Mouse (Mus musculus) liver, postnatal 0 days (tissue): Measurements from ENCODE around the gene Scml4. TPM values are rescaled to one million over a fixed set of nuclear protein-coding genes. Genes with fewer than 3 reads are reported as not detected.

Experiments used
- ATAC-seq: fragments of 200-750 bp; cut with Nextera tagmentation; 2 replicates; pipeline ENCODE4 v1.8.0; 2017; ENCODE audit warnings: mild to moderate bottlenecking, moderate library complexity
- DNase-seq: peaks from one replicate; pipeline ENCODE4 v3.0.0-alpha.2; 2016
- H3K27ac ChIP-seq: fragments of 300-500 bp; sonication (generic); 2 replicates; pipeline ENCODE4 v1.5.1; 2014; ENCODE audit warnings: antibody characterized with exemption, moderate library complexity, mild to moderate bottlenecking, low read depth
- H3K27me3 ChIP-seq: fragments of 300-500 bp; sonication (generic); 2 replicates; pipeline ENCODE4 v1.6.1; 2014; ENCODE audit warnings: low read length, control low read depth, mixed read lengths; ENCODE audit not compliant: insufficient read depth
- H3K36me3 ChIP-seq: fragments of 300-500 bp; sonication (generic); replicated peaks from 2 replicates; pipeline ENCODE4 v1.6.1; 2014; ENCODE audit warnings: mild to moderate bottlenecking, control low read depth, low read length, moderate library complexity, mixed read lengths; ENCODE audit not compliant: insufficient read depth
- H3K4me1 ChIP-seq: fragments of 300-500 bp; sonication (generic); 2 replicates; pipeline ENCODE4 v1.6.1; 2014; ENCODE audit warnings: antibody characterized with exemption, mild to moderate bottlenecking, control low read depth; ENCODE audit not compliant: insufficient read depth
- H3K4me2 ChIP-seq: fragments of 300-500 bp; sonication (generic); 2 replicates; pipeline ENCODE4 v1.6.1; 2014; ENCODE audit warnings: low read depth, mild to moderate bottlenecking, low read length, moderate library complexity, mixed read lengths
- H3K4me3 ChIP-seq: fragments of 300-500 bp; sonication (generic); 2 replicates; pipeline ENCODE4 v1.5.1; 2014; ENCODE audit warnings: low read depth, low read length
- H3K9ac ChIP-seq: fragments of 300-500 bp; sonication (generic); replicated peaks from 2 replicates; pipeline ENCODE4 v1.6.1; 2014; ENCODE audit warnings: mild to moderate bottlenecking, moderate library complexity
- H3K9me3 ChIP-seq: fragments of 300-500 bp; sonication (generic); 2 replicates; pipeline ENCODE4 v1.6.1; 2016; ENCODE audit warnings: mild to moderate bottlenecking, control low read depth, low read length, mixed read lengths
- CTCF ChIP-seq: sonication (generic); IDR thresholded peaks from 2 replicates; pipeline ENCODE4 v1.5.1; 2016; ENCODE audit warnings: antibody characterized with exemption, low read depth
- EP300 ChIP-seq: IDR thresholded peaks from 2 replicates; pipeline ENCODE4 v1.6.1; 2016; ENCODE audit warnings: antibody characterized with exemption, low read depth, mild to moderate bottlenecking
- WGBS: fragments of 180-500 bp; shearing (Covaris S2); extraction: QIAGEN DNeasy Blood & Tissue Kit; methylation state at CpG from one replicate; pipeline ENCODE4 v1.1.7; 2014; ENCODE audit not compliant: insufficient replicate concordance; 5-methylcytosine and 5-hydroxymethylcytosine counted together
- polyA plus RNA-seq: library from polyadenylated mRNA; unstranded; fragments of >200 nt; fragmentation: Nextera tagmentation; extraction: Ambion mirVana; gene quantifications from 2 replicates; pipeline ENCODE4 v1.2.1, GENCODE M21; 2015

The Scml4 gene
- polyA plus RNA-seq, 1 experiment from 2014 or later, result 0.43 TPM

DNA sequence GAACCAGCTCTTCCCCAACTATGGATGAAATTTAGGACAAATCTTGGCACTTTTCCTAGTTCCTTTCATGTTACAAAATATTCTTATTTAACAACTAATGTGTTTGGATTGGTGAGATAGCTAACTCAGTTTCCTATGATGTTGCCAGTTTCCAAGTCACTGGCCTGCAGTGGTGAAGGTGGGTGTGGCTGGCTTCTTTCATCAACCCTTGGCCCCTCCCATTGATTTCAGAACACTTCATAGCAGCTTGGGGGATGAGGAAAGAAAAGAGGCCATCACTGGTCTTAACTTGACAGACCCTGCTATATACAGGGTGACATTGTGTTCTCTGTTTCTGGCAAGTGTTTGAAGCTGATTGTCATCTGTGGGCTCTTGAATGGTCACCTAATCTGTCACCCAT lies 76.0 kb downstream of the Scml4 start:
- Histone ChIP-seq H3K4me2 (no peak overlapping the region), H3K27ac (no peak overlapping the region), H3K27me3 (no peaks in the 10 kb centered on the region), H3K9me3 (no peaks in the 10 kb centered on the region), H3K4me1 (peaks cover 5% of the 10 kb centered on the region; the same call in 1 of the 2 replicates), H3K4me3 (no peak overlapping the region), H3K9ac (no peak overlapping the region), H3K36me3 (no peaks in the 10 kb centered on the region)
- ATAC-seq (no peak), DNase-seq (no peak)
- no peak for TF ChIP-seq CTCF
- TF ChIP-seq EP300, result no peak

DNA sequence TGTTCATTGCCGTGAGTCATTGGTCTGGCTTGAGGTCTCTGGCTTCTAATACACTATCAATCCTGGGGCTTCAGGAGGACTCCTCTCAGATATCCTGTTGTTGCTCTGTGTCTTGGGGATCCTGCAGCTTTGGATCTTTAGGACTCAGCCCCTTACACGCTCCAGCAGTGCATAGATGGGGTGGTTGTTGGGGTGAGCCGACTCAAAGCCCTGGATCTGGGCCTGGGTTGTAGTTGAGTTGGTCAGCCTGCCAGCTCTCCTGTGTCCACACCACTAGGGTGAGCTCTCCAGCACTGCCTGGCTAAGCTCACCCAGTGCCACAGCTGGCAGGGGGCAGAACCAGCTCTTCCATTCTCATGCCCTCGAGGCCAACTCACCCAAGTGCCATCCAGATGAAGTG lies 78.2 kb downstream of the Scml4 start:
- Histone ChIP-seq H3K27me3 (no peaks in the 10 kb centered on the region), H3K4me3 (no peak overlapping the region), H3K9me3 (no peaks in the 10 kb centered on the region), H3K36me3 (no peaks in the 10 kb centered on the region), H3K4me2 (no peak overlapping the region), H3K9ac (no peak overlapping the region), H3K27ac (no peak overlapping the region), H3K4me1 (peaks cover 5% of the 10 kb centered on the region; the same call in 1 of the 2 replicates)
- WGBS, result 72% methylated on average over 4 of the region's 4 CpGs
- DNase-seq, result no peak
- no peak for ATAC-seq
- 0 out of 2 replicates have a peak, but pooled peaks have one; percentile 3 for TF ChIP-seq CTCF
- no peak for TF ChIP-seq EP300

DNA sequence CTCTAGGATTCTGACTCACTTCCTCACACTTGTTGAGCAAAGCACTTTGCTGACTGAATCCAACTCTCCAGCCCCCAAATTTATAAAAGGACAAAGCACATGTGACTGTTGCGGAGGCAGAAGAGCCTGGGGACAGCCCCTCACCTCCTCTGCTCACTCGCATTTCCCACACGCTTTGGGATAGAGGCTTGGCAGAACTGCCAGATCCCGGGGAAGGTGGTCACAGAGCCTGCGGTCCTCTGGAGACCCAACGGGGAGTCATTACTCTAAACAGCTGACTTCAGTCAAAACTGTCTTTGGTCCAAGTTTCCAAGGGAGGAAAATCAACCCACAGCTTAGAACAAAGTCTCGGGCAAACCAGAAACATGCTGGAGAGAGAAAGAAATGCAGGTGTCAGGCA lies 79.5 kb downstream of the Scml4 start:
- no peak for DNase-seq
- no peak overlapping the region for H3K4me2 ChIP-seq
- TF ChIP-seq EP300 (no peak), CTCF (no peak)
- no peak for ATAC-seq
- no peak overlapping the region for H3K9ac ChIP-seq
- 79% methylated on average over 7 of the region's 7 CpGs for WGBS
- no peak overlapping the region for H3K27ac ChIP-seq
- no peak overlapping the region for H3K4me3 ChIP-seq
- no peaks in the 10 kb centered on the region for H3K36me3 ChIP-seq
- H3K4me1 ChIP-seq, result peaks cover 5% of the 10 kb centered on the region; the same call in 1 of the 2 replicates
- no peaks in the 10 kb centered on the region for H3K9me3 ChIP-seq
- H3K27me3 ChIP-seq, result no peaks in the 10 kb centered on the region

DNA sequence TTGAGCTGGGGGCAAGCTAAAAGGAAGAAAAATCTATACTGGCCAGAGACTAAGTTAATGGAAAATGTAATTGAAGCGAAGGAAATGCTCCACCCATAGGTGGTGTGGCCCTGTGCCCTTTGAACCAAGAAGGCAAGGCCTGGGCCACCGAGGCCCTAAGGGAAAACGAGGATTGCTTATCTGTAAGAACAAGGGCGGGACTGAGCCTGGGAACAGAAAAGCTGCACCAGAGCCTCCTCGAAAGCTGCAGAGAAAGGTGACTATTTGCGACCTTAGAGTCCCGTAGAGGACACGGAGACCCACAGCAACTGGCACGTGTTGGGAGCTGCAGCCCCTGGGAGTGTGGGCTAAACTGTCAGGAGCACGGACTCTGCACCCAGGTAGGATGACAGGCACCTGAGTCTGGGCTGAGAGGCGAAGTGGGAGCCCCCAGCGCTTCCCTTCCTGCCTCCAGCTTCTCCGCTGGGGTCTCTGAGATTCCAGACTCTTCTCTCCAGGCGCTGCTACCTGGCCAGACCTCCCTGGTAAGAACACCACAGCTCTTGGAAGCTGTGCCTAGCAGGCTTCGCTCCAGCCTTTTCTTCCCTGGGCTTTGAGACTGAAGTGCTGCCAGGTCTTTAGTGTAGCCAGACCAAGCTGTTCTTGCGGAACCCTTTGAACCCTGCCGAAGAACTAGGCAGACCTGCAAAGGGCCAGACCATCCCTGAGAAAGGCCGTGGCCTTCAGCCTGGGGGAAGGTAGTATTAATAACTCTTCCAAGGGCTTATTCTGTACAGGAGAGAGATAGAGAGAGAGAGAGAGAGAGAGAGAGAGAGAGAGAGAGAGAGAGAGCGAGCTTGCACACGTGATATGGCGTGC lies 80.3 kb downstream of the Scml4 start:
- Histone ChIP-seq H3K4me1 (peaks cover 5% of the 10 kb centered on the region; the same call in 1 of the 2 replicates), H3K4me2 (peak overlapping the region; percentile 29; the same call in 1 of the 2 replicates), H3K27ac (no peak overlapping the region), H3K9ac (no peak overlapping the region), H3K27me3 (no peaks in the 10 kb centered on the region), H3K9me3 (no peaks in the 10 kb centered on the region), H3K4me3 (no peak overlapping the region), H3K36me3 (no peaks in the 10 kb centered on the region)
- no peak for DNase-seq
- 60% methylated on average over 21 of the region's 21 CpGs for WGBS
- ATAC-seq, result peak; percentile 41; the same call in 1 of the 2 replicates
- no peak for TF ChIP-seq CTCF
- no peak for TF ChIP-seq EP300

DNA sequence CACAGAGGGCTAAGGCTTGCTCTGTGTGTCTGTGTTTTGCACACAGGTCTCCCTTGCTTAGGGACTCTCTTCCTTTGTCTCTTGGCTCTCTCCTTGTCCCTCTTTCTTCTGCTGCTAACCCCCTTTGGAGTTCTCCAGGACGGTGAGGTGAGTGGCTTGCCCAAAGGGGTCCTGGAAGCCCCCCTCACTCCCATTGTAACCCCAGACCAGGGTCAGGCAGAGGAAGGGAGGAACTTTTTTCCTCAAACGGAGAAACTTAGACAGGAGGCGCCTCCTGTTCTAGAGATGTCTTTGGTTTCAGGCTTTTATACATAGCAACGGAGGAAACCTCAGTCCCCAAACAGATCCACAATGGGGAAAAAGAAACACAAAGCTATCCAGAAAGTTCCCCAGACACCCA lies 81.1 kb downstream of the Scml4 start:
- no peaks in the 10 kb centered on the region for H3K27me3 ChIP-seq
- H3K4me2 ChIP-seq, result no peak overlapping the region
- WGBS, result 78% methylated on average over 4 of the region's 4 CpGs
- H3K4me1 ChIP-seq, result peaks cover 5% of the 10 kb centered on the region; the same call in 1 of the 2 replicates
- DNase-seq (no peak), ATAC-seq (no peak)
- H3K27ac ChIP-seq, result no peak overlapping the region
- no peak overlapping the region for H3K9ac ChIP-seq
- no peak overlapping the region for H3K4me3 ChIP-seq
- H3K36me3 ChIP-seq, result no peaks in the 10 kb centered on the region
- no peaks in the 10 kb centered on the region for H3K9me3 ChIP-seq
- TF ChIP-seq CTCF, result no peak
- TF ChIP-seq EP300, result no peak

DNA sequence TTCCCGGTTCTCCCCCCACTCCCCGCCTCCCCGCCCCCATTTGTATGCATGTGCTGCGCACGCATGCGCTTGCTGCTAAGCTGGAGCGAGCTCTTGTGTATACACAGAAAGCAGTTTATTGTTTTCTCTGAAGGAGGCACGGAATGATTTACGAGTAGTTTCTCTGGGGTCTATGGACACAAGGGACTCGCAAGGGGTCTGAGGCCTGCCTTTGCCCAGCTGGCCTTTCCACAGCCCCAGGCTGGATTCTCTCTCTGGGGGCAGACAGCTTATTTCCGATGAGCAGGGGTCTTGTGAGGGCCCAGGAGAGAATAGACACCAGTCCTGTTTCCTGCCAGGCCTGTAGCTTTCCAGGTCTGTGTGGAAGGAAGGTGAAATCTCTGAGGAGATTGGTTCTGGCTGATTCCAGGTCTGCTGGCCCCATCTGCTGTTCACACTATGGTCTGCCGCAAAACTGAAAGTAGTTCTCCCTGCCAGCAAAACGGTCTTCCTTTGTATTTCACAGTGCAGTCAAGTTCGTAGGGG lies 81.6 kb downstream of the Scml4 start:
- DNase-seq (peak; percentile 35), ATAC-seq (no peak)
- Histone ChIP-seq H3K36me3 (no peaks in the 10 kb centered on the region), H3K27me3 (no peaks in the 10 kb centered on the region), H3K9me3 (no peaks in the 10 kb centered on the region), H3K4me1 (peaks cover 5% of the 10 kb centered on the region; the same call in 1 of the 2 replicates), H3K9ac (no peak overlapping the region), H3K27ac (no peak overlapping the region), H3K4me2 (no peak overlapping the region), H3K4me3 (no peak overlapping the region)
- 73% methylated on average over 14 of the region's 14 CpGs for WGBS
- TF ChIP-seq EP300, result no peak
- TF ChIP-seq CTCF, result peak; percentile 67
